Mouse (Mus musculus) liver, embryonic 13.5 days (tissue): Measurements from ENCODE around the gene Abca1. TPM values are rescaled to one million over a fixed set of nuclear protein-coding genes. Genes with fewer than 3 reads are reported as not detected.

Experiments used
- ATAC-seq: fragments of 200-750 bp; cut with Nextera tagmentation; 2 replicates; pipeline ENCODE4 v1.8.0; 2017; ENCODE audit warnings: low read depth, mild to moderate bottlenecking, moderate number of reproducible peaks, moderate library complexity
- DNase-seq: peaks from one replicate; pipeline ENCODE4 v3.0.0; 2022
- H3K27ac ChIP-seq: fragments of 300-500 bp; sonication (generic); 2 replicates; pipeline ENCODE4 v1.5.1; 2015; ENCODE audit warnings: moderate library complexity, mild to moderate bottlenecking, inconsistent platforms
- H3K27me3 ChIP-seq: fragments of 300-500 bp; sonication (generic); 2 replicates; pipeline ENCODE4 v1.6.1; 2015; ENCODE audit warnings: mild to moderate bottlenecking, inconsistent platforms
- H3K36me3 ChIP-seq: fragments of 300-500 bp; sonication (generic); 2 replicates; pipeline ENCODE4 v1.6.1; 2015; ENCODE audit warnings: mild to moderate bottlenecking, inconsistent platforms
- H3K4me1 ChIP-seq: fragments of 300-500 bp; sonication (generic); replicated peaks from 2 replicates; pipeline ENCODE4 v1.6.1; 2015; ENCODE audit warnings: inconsistent platforms
- H3K4me2 ChIP-seq: fragments of 300-500 bp; sonication (generic); 2 replicates; pipeline ENCODE4 v1.6.1; 2015; ENCODE audit warnings: inconsistent platforms, mild to moderate bottlenecking, moderate library complexity
- H3K4me3 ChIP-seq: fragments of 300-500 bp; sonication (generic); replicated peaks from 2 replicates; pipeline ENCODE4 v1.5.1; 2015; ENCODE audit warnings: mild to moderate bottlenecking, inconsistent platforms
- H3K9ac ChIP-seq: fragments of 300-500 bp; sonication (generic); 2 replicates; pipeline ENCODE4 v1.6.1; 2015; ENCODE audit warnings: mild to moderate bottlenecking, inconsistent platforms
- H3K9me3 ChIP-seq: fragments of 300-500 bp; sonication (generic); replicated peaks from 2 replicates; pipeline ENCODE4 v1.6.1; 2016; ENCODE audit warnings: inconsistent platforms
- WGBS: fragments of 180-500 bp; shearing (Covaris S2); methylation state at CpG from one replicate; pipeline ENCODE4 v1.1.7; 2015; ENCODE audit not compliant: insufficient replicate concordance; 5-methylcytosine and 5-hydroxymethylcytosine counted together
- polyA plus RNA-seq: library from polyadenylated mRNA; unstranded; fragments of >200 nt; fragmentation: Nextera tagmentation; extraction: Ambion mirVana; gene quantifications from 2 replicates; pipeline ENCODE4 v1.2.1, GENCODE M21; 2015

Abca1 gene
- polyA plus RNA-seq, 1 experiment from 2014 or later, result 6.5 TPM

- Histone ChIP-seq H3K4me3 (no peak overlapping the region), H3K9me3 (no peaks in the 10 kb centered on the region), H3K27me3 (0 out of 2 replicates have a peak, but pooled peaks cover 3% of the 10 kb centered on the region), H3K36me3 (0 out of 2 replicates have a peak, but pooled peaks cover 1% of the 10 kb centered on the region), H3K4me2 (no peak overlapping the region), H3K27ac (no peak overlapping the region), H3K4me1 (peaks cover 55% of the 10 kb centered on the region), H3K9ac (no peak overlapping the region)
- 43% methylated on average over 2 of the region's 2 CpGs for WGBS
- DNase-seq (no peak), ATAC-seq (no peak)
Measured at GRCm38 (mm10) chr4:53137087-53137486, 22.6 kb downstream of the Abca1 start.

DNA sequence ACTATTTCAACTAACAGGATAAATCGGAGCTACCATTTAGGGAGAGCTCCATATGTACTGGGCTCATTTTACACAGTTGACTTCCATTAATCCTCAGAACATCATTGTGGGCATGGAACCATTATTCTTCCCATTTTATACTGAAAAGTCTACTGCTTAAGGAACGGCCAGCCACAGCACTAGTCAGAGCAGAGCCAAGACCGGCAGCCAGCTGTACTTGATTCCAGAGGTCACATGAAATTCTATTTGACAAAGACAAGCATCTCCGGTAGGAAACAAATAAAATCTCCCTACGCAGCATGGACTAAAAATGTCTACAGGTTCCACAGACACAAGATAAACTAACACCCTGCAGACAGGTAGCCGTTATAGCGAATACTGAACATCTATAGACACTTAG, 24.9 kb downstream of the Abca1 start:
- Histone ChIP-seq H3K4me1 (peaks cover 63% of the 10 kb centered on the region), H3K27me3 (0 out of 2 replicates have a peak, but pooled peaks cover 2% of the 10 kb centered on the region), H3K9ac (no peak overlapping the region), H3K36me3 (peaks cover 10% of the 10 kb centered on the region), H3K4me3 (no peak overlapping the region), H3K4me2 (peak overlapping the region; percentile 17; the same call in 1 of the 2 replicates), H3K9me3 (no peaks in the 10 kb centered on the region), H3K27ac (no peak overlapping the region)
- WGBS, result 69% methylated on average over 7 of the region's 7 CpGs
- DNase-seq, result no peak
- ATAC-seq, result no peak

GRCm38 (mm10) chr4:53133995-53134394, 25.7 kb downstream of the Abca1 start:
- H3K27me3 ChIP-seq, result no peaks in the 10 kb centered on the region
- WGBS, result 63% methylated on average over 4 of the region's 4 CpGs
- H3K4me2 ChIP-seq, result no peak overlapping the region
- H3K36me3 ChIP-seq, result peaks cover 19% of the 10 kb centered on the region
- H3K27ac ChIP-seq, result no peak overlapping the region; the same call in 1 of the 2 replicates
- no peak overlapping the region for H3K4me3 ChIP-seq
- ATAC-seq, result no peak
- no peak for DNase-seq
- no peak overlapping the region for H3K9ac ChIP-seq
- H3K9me3 ChIP-seq, result no peaks in the 10 kb centered on the region
- peaks cover 63% of the 10 kb centered on the region for H3K4me1 ChIP-seq

- H3K27me3 ChIP-seq, result no peaks in the 10 kb centered on the region
- H3K9me3 ChIP-seq, result 0 out of 2 replicates have a peak, but pooled peaks cover 2% of the 10 kb centered on the region
- peaks cover 42% of the 10 kb centered on the region for H3K36me3 ChIP-seq
- no peak for ATAC-seq
- H3K4me1 ChIP-seq, result peaks cover 42% of the 10 kb centered on the region
- no peak overlapping the region for H3K9ac ChIP-seq
- WGBS, result 70% methylated on average over 5 of the region's 5 CpGs
- DNase-seq, result no peak
- H3K27ac ChIP-seq, result 0 out of 2 replicates have a peak overlapping the region, but pooled peaks have one; percentile 43
- no peak overlapping the region for H3K4me3 ChIP-seq
- no peak overlapping the region for H3K4me2 ChIP-seq
Measured at GRCm38 (mm10) chr4:53131538-53131937, 28.2 kb downstream of the Abca1 start.

- no peak overlapping the region for H3K4me2 ChIP-seq
- ATAC-seq (peak; percentile 69), DNase-seq (no peak)
- no peak overlapping the region for H3K9ac ChIP-seq
- no peaks in the 10 kb centered on the region for H3K27me3 ChIP-seq
- H3K4me1 ChIP-seq, result peaks cover 36% of the 10 kb centered on the region
- H3K9me3 ChIP-seq, result 0 out of 2 replicates have a peak, but pooled peaks cover 3% of the 10 kb centered on the region
- H3K36me3 ChIP-seq, result peaks cover 47% of the 10 kb centered on the region
- H3K27ac ChIP-seq, result 0 out of 2 replicates have a peak overlapping the region, but pooled peaks have one; percentile 43
- no peak overlapping the region for H3K4me3 ChIP-seq
- 44% methylated on average over 6 of the region's 6 CpGs for WGBS
Measured at GRCm38 (mm10) chr4:53130622-53131517, 28.8 kb downstream of the Abca1 start.

GRCm38 (mm10) chr4:53129716-53130301, 29.9 kb downstream of the Abca1 start:
- H3K27ac ChIP-seq, result no peak overlapping the region
- WGBS, result 55% methylated on average over 11 of the region's 11 CpGs
- H3K4me3 ChIP-seq, result no peak overlapping the region
- no peaks in the 10 kb centered on the region for H3K27me3 ChIP-seq
- H3K4me2 ChIP-seq, result no peak overlapping the region
- DNase-seq, result no peak
- no peak overlapping the region for H3K9ac ChIP-seq
- ATAC-seq, result no peak
- peaks cover 42% of the 10 kb centered on the region for H3K4me1 ChIP-seq
- 0 out of 2 replicates have a peak, but pooled peaks cover 3% of the 10 kb centered on the region for H3K9me3 ChIP-seq
- H3K36me3 ChIP-seq, result peaks cover 47% of the 10 kb centered on the region

DNA sequence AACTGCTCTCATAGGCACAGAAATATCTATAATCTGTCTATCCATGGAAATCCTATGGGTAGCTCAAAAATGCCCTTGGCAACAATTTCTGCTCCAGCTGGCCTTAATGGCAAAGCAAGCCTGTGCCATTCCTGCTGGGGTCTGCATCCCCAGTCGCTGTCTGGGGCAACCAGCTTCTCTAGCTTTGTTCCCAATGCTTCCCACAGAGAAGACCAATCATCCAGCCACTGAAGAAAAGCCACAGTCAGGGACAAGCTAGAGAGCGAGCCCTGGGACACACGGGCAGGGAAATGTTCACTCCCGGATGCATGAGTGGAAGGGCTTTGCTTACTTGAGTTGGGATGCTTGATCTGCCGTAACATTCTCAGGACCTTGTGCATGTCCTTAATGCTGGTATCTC, 32.4 kb downstream of the Abca1 start:
- peaks cover 52% of the 10 kb centered on the region for H3K36me3 ChIP-seq
- no peak overlapping the region for H3K4me3 ChIP-seq
- H3K4me2 ChIP-seq, result no peak overlapping the region
- 87% methylated on average over 5 of the region's 5 CpGs for WGBS
- H3K4me1 ChIP-seq, result peaks cover 45% of the 10 kb centered on the region
- no peak overlapping the region for H3K27ac ChIP-seq
- 0 out of 2 replicates have a peak, but pooled peaks cover 3% of the 10 kb centered on the region for H3K9me3 ChIP-seq
- H3K27me3 ChIP-seq, result no peaks in the 10 kb centered on the region
- ATAC-seq (no peak), DNase-seq (no peak)
- H3K9ac ChIP-seq, result no peak overlapping the region

- DNase-seq, result no peak
- Histone ChIP-seq H3K9me3 (0 out of 2 replicates have a peak, but pooled peaks cover 3% of the 10 kb centered on the region), H3K9ac (no peak overlapping the region), H3K27me3 (no peaks in the 10 kb centered on the region), H3K4me2 (no peak overlapping the region), H3K36me3 (peaks cover 48% of the 10 kb centered on the region), H3K27ac (no peak overlapping the region), H3K4me1 (peaks cover 45% of the 10 kb centered on the region), H3K4me3 (no peak overlapping the region)
- no peak for ATAC-seq
- WGBS, result 82% methylated on average over 7 of the region's 7 CpGs
Measured at GRCm38 (mm10) chr4:53126794-53127193, 32.9 kb downstream of the Abca1 start.

- Histone ChIP-seq H3K36me3 (peaks cover 43% of the 10 kb centered on the region), H3K9ac (no peak overlapping the region), H3K27me3 (no peaks in the 10 kb centered on the region), H3K4me3 (no peak overlapping the region), H3K4me2 (no peak overlapping the region), H3K27ac (no peak overlapping the region), H3K4me1 (peaks cover 54% of the 10 kb centered on the region), H3K9me3 (0 out of 2 replicates have a peak, but pooled peaks cover 3% of the 10 kb centered on the region)
- DNase-seq (no peak), ATAC-seq (no peak)
- WGBS, result 69% methylated on average over 10 of the region's 10 CpGs
Measured at GRCm38 (mm10) chr4:53124837-53125490, 34.7 kb downstream of the Abca1 start.

GRCm38 (mm10) chr4:53122310-53122709, 37.4 kb downstream of the Abca1 start:
- WGBS, result 73% methylated on average over 3 of the region's 3 CpGs
- Histone ChIP-seq H3K27ac (0 out of 2 replicates have a peak overlapping the region, but pooled peaks have one; percentile 8), H3K9me3 (0 out of 2 replicates have a peak, but pooled peaks cover 3% of the 10 kb centered on the region), H3K36me3 (peaks cover 18% of the 10 kb centered on the region), H3K4me2 (no peak overlapping the region), H3K4me1 (peaks cover 55% of the 10 kb centered on the region), H3K9ac (no peak overlapping the region), H3K4me3 (no peak overlapping the region), H3K27me3 (no peaks in the 10 kb centered on the region)
- DNase-seq (no peak), ATAC-seq (no peak)
